In the genomic region with DNA sequence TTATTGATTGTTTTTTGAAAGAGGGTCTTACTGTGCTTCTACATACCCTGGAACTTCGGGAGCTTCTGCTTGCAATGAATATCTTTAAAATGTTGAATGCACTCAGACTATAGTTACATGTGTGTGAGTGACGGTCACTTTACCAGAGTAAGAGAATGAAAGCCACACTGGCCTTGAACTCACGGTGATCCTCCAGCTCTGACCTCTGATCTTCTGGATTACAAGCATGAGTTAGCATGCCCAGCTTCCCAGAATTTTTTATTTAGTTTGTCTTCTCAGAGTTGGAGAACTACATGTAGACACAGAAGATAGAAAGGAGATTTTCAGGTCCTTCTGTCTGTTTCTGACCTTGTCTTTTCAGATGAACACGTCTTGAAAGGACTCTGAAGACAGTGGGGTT, we compare ENCODE assay signal across 18 mouse cellular contexts.
"Had no signal": no experiment of that assay in that cellular context is flagged by ENCODE, and none has a peak within 500 bp of the region (broad histone marks: within the 10 kb centered on the region; RNA-seq: fewer than 3 reads in every experiment).

No protein-coding gene starts in this region.

- DNase-seq: lung, adult 18-20 months; lung, embryonic 14.5 days; lung, postnatal 10 days; lung, postnatal 4 days; retina, postnatal 1 day; right cerebral cortex, adult 18-20 months; right cerebral cortex, postnatal 25 days; right cerebral cortex, postnatal 4 days; spleen, adult 18-20 months; thymus, adult 18-20 months; thymus, postnatal 14 days; thymus, postnatal 36 days had no signal

- ATAC-seq: midbrain, embryonic 13.5 days; midbrain, embryonic 15.5 days had no signal

- H3K27me3 ChIP-seq: midbrain, embryonic 13.5 days; midbrain, embryonic 15.5 days; neural tube, embryonic 13.5 days; neural tube, embryonic 15.5 days had no signal

- H3K4me3 ChIP-seq: midbrain, embryonic 10.5 days; midbrain, embryonic 13.5 days; midbrain, embryonic 15.5 days; myocyte; neural tube, embryonic 13.5 days; neural tube, embryonic 15.5 days had no signal

- H3K9ac ChIP-seq: lung, embryonic 14.5 days; midbrain, embryonic 13.5 days; midbrain, embryonic 15.5 days; neural tube, embryonic 13.5 days; neural tube, embryonic 15.5 days had no signal

- H3K4me2 ChIP-seq: lung, embryonic 14.5 days; neural tube, embryonic 15.5 days had no signal

- H3K9me3 ChIP-seq: midbrain, embryonic 10.5 days; midbrain, embryonic 13.5 days; midbrain, embryonic 15.5 days; neural tube, embryonic 13.5 days; neural tube, embryonic 15.5 days had no signal

- H3K27ac ChIP-seq: midbrain, embryonic 10.5 days; midbrain, embryonic 13.5 days; midbrain, embryonic 15.5 days; neural tube, embryonic 13.5 days; neural tube, embryonic 15.5 days had no signal
